Mouse (Mus musculus) olfactory bulb, adult 2 months (tissue): ENCODE results near the gene Tuba3a. TPM values are rescaled to one million over a fixed set of nuclear protein-coding genes. Genes with fewer than 3 reads are reported as not detected.

Experiments
- H3K27ac ChIP-seq: fragments of 200-500 bp; 2 replicates; pipeline ENCODE4 v1.5.1; 2012; ENCODE audit warnings: low read depth, low read length; ENCODE audit not compliant: insufficient read depth
- H3K4me1 ChIP-seq: fragments of 200-500 bp; 2 replicates; pipeline ENCODE4 v1.6.1; 2012; ENCODE audit warnings: low read length; ENCODE audit not compliant: control insufficient read depth, insufficient read depth
- H3K4me3 ChIP-seq: fragments of 200-500 bp; 2 replicates; pipeline ENCODE4 v1.5.1; 2012; ENCODE audit warnings: mild to moderate bottlenecking, low read depth, low read length, moderate library complexity; ENCODE audit not compliant: insufficient read depth
- CTCF ChIP-seq: fragments of 200-500 bp; IDR thresholded peaks from 2 replicates; pipeline ENCODE4 v1.5.1; 2012; ENCODE audit warnings: low read depth, mild to moderate bottlenecking, low read length, moderate library complexity; ENCODE audit not compliant: insufficient read depth
- POLR2A ChIP-seq: fragments of 200-500 bp; IDR thresholded peaks from 2 replicates; pipeline ENCODE4 v1.6.1; 2012; ENCODE audit warnings: mild to moderate bottlenecking, low read depth, low read length, moderate library complexity; ENCODE audit not compliant: insufficient read depth
- WGBS: fragments of 180-500 bp; shearing (Covaris S2); methylation state at CpG from one replicate; pipeline ENCODE4 v1.1.7; 2018; 5-methylcytosine and 5-hydroxymethylcytosine counted together
- polyA plus RNA-seq: library from polyadenylated mRNA; stranded (reverse); fragments of >200 nt; gene quantifications from 2 replicates; pipeline ENCODE4 v1.2.4, GENCODE M21; 2012; ENCODE audit warnings: low replicate concordance; ENCODE audit not compliant: missing spikeins, insufficient read depth, insufficient read length

Gene Tuba3a
- polyA plus RNA-seq, 1 experiment = not detected

DNA sequence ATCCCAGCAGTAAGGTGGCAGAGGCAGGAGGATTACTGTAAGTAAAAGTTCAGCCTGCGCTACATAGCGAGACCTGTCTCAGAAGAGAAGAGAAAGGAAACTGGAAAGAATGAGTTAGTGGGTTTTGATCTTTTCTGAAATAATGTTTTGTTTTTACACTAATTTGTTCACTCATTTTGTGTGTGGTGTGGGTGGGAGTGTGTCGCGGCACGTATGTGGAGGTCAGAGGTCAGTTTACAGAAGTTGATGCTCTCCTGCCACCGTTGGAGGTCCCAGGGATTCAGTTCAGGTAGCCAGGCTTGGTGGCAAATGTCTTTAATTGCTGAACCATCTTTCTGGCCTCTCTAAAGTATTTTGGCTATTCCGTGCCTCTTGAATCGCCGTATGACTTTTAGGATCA lies 21.6 kb downstream of the Tuba3a start:
- H3K27ac ChIP-seq = no peak overlapping the region
- peaks cover 3% of the 10 kb centered on the region; the same call in 1 of the 2 replicates for H3K4me1 ChIP-seq
- H3K4me3 ChIP-seq = no peak overlapping the region
- no peak for TF ChIP-seq CTCF
- TF ChIP-seq POLR2A = no peak
- WGBS = 90% methylated on average over 9 of the region's 9 CpGs

- WGBS = 83% methylated on average over 10 of the region's 10 CpGs
- Histone ChIP-seq H3K4me1 (no peaks in the 10 kb centered on the region; the same call in none of the 2 replicates), H3K4me3 (no peak overlapping the region), H3K27ac (no peak overlapping the region)
- no peak for TF ChIP-seq CTCF
- TF ChIP-seq POLR2A = no peak
These were observed 25.8 kb downstream of the Tuba3a start for GRCm38 (mm10) chr6:125260006-125260555.

GRCm38 (mm10) chr6:125256222-125256966 lies 29.4 kb downstream of the Tuba3a start:
- Histone ChIP-seq H3K27ac (no peak overlapping the region), H3K4me1 (no peaks in the 10 kb centered on the region; the same call in none of the 2 replicates), H3K4me3 (no peak overlapping the region)
- no peak for TF ChIP-seq POLR2A
- no peak for TF ChIP-seq CTCF
- WGBS = 72% methylated on average over 8 of the region's 8 CpGs

DNA sequence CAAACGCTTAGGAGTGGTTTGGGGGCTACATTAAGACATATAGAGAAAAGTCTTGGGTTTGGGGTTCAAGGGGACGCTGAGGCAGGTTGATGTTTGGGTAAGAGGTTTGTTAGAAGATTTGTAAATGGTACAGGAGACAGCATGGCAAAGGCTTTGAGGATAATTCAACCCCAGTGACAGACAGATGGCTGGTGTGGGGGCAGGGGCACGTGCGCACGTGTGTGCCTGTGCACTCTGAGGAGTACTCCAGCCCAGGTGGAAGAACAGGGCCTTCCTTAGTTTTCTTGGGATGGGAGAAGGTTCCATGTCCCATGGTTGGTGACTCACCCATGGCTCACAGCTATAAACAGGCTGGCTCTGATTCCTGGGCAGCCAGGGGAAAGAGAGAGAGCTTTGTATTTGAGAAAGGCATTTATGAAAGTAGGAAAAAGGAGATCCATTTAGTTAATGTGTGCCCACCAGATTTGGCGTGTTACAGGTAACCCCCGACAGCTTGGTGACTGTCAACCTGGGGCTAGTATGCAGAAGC lies 30.3 kb downstream of the Tuba3a start:
- H3K4me1 ChIP-seq = no peaks in the 10 kb centered on the region; the same call in none of the 2 replicates
- no peak overlapping the region for H3K27ac ChIP-seq
- 84% methylated on average over 7 of the region's 7 CpGs for WGBS
- no peak overlapping the region for H3K4me3 ChIP-seq
- TF ChIP-seq CTCF (no peak), POLR2A (no peak)

DNA sequence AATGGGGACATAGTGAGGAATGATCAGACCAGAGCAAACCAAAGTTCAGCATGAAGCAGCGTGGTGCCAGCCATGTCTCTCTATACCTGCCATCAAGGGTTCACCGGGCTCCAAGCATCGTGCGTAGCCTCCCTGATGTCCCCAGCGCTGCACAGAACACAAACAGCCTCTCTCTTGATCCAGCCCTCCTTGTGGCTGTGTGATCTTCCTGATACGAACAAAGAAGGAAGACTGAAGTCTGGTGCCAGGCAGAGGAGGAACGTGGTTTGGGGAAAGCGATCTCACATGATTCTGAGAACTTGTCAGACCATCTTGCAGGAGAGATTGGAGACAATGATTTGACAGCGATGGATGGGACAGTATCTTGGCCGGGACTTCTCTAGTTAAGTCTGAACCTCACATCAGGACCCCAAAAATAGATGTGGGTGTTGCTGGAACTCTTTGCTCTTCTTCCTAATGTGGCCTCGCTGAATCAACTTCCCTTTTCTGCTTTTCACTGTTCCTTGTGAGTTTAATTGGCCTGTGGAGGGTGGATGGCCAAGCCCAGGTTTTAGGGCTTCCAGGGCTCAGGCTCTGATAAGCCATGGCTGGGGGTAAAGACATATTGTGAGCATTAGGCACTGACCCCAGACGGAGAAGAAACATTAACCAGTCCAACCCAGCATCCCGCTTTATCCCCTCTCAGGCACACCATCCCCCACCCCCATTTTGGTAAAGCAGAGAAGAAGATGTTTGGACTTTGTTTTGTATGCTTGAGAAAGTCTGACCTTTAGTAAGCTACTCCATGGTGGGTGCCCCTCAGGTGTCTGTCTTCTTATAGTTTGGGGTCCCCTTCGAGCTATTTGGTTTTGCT lies 31.8 kb downstream of the Tuba3a start:
- no peak overlapping the region for H3K4me3 ChIP-seq
- H3K27ac ChIP-seq = peak overlapping the region; percentile 31; the same call in 1 of the 2 replicates
- WGBS = 70% methylated on average over 14 of the region's 14 CpGs
- no peaks in the 10 kb centered on the region; the same call in none of the 2 replicates for H3K4me1 ChIP-seq
- TF ChIP-seq POLR2A = no peak
- no peak for TF ChIP-seq CTCF

- H3K4me3 ChIP-seq = no peak overlapping the region
- 87% methylated on average over 8 of the region's 8 CpGs for WGBS
- no peak for TF ChIP-seq CTCF
- no peak overlapping the region for H3K27ac ChIP-seq
- no peaks in the 10 kb centered on the region; the same call in none of the 2 replicates for H3K4me1 ChIP-seq
These were observed 33.1 kb downstream of the Tuba3a start for GRCm38 (mm10) chr6:125252711-125253110.

GRCm38 (mm10) chr6:125252285-125252684 lies 33.6 kb downstream of the Tuba3a start:
- TF ChIP-seq POLR2A = no peak
- no peak for TF ChIP-seq CTCF

GRCm38 (mm10) chr6:125244551-125244950 lies 41.3 kb downstream of the Tuba3a start:
- 37% methylated on average over 1 of the region's 1 CpGs for WGBS
- no peak for TF ChIP-seq POLR2A
- no peak for TF ChIP-seq CTCF
- Histone ChIP-seq H3K27ac (no peak overlapping the region), H3K4me3 (no peak overlapping the region), H3K4me1 (no peaks in the 10 kb centered on the region)

More at GRCm38 (mm10) chr6:125252285-125252684, 33.6 kb downstream of the Tuba3a start:
- no peak overlapping the region for H3K4me3 ChIP-seq
- no peak overlapping the region for H3K27ac ChIP-seq
- WGBS = 84% methylated on average over 3 of the region's 3 CpGs
- H3K4me1 ChIP-seq = no peaks in the 10 kb centered on the region; the same call in none of the 2 replicates
